Mouse (Mus musculus) MEL (cell line): ENCODE results near the gene Stx18. TPM values are rescaled to one million over a fixed set of nuclear protein-coding genes. Genes with fewer than 3 reads are reported as not detected.

Source experiments
- DNase-seq: peaks from one replicate; pipeline ENCODE4 v3.0.0; 2011; ENCODE audit warnings: low read depth, low spot score
- H3K27ac ChIP-seq: 2 replicates; pipeline ENCODE4 v1.5.1; 2012; ENCODE audit warnings: low read depth, mild to moderate bottlenecking, control low read depth, low read length, moderate library complexity; ENCODE audit not compliant: control insufficient read depth
- H3K27me3 ChIP-seq, 2 experiments: fragments of 150-350 bp in 1 of 2; sonication (generic) in 1 of 2; 2 replicates each; pipeline ENCODE4 v1.6.1; 2012; ENCODE audit warnings: low read length in 2 of 2, mild to moderate bottlenecking in 2 of 2, improper control_type of control experiment in 1 of 2, moderate library complexity in 1 of 2; ENCODE audit not compliant: insufficient read depth in 2 of 2, control insufficient read depth in 1 of 2
- H3K36me3 ChIP-seq, 2 experiments: 2 replicates each; pipeline ENCODE4 v1.6.1; 2012 to 2014; ENCODE audit warnings: low read length in 2 of 2, improper control_type of control experiment in 1 of 2, inconsistent platforms in 1 of 2, mild to moderate bottlenecking in 1 of 2; ENCODE audit not compliant: insufficient read depth in 2 of 2, control insufficient read depth in 1 of 2
- H3K4me1 ChIP-seq, 2 experiments: fragments of 150-350 bp in 1 of 2; sonication (generic) in 1 of 2; 2 replicates each; pipeline ENCODE4 v1.6.1; 2012; ENCODE audit warnings: low read length in 2 of 2, improper control_type of control experiment in 1 of 2, mild to moderate bottlenecking in 1 of 2; ENCODE audit not compliant: insufficient read depth in 2 of 2, control insufficient read depth in 1 of 2
- H3K4me3 ChIP-seq, 2 experiments: fragments of 150-350 bp in 1 of 2; sonication (generic) in 1 of 2; 2 replicates each; pipeline ENCODE4 v1.5.1; 2012; ENCODE audit warnings: low read depth in 2 of 2, low read length in 2 of 2, mild to moderate bottlenecking in 2 of 2, moderate library complexity in 2 of 2, control low read depth in 1 of 2, improper control_type of control experiment in 1 of 2; ENCODE audit not compliant: control insufficient read depth in 1 of 2, insufficient read depth in 1 of 2
- H3K79me2 ChIP-seq: 2 replicates; pipeline ENCODE4 v1.6.1; 2012; ENCODE audit warnings: mild to moderate bottlenecking, low read length, moderate library complexity; ENCODE audit not compliant: control insufficient read depth, poor library complexity, insufficient read depth
- H3K9ac ChIP-seq: 2 replicates; pipeline ENCODE4 v1.6.1; 2012; ENCODE audit warnings: low read depth, mild to moderate bottlenecking, control low read depth, low read length, moderate library complexity; ENCODE audit not compliant: control insufficient read depth, poor library complexity, severe bottlenecking
- H3K9me3 ChIP-seq: fragments of 150-350 bp; sonication (generic); replicated peaks from 2 replicates; pipeline ENCODE4 v1.6.1; 2012; ENCODE audit warnings: mild to moderate bottlenecking, low read length, improper control_type of control experiment, moderate library complexity; ENCODE audit not compliant: insufficient read depth
- CHD1 ChIP-seq: IDR thresholded peaks from 2 replicates; pipeline ENCODE4 v1.6.1; 2012; ENCODE audit warnings: low read depth, mild to moderate bottlenecking, inconsistent platforms, low read length, improper control_type of control experiment
- CHD2 ChIP-seq: IDR thresholded peaks from 2 replicates; pipeline ENCODE4 v1.6.1; 2011; ENCODE audit warnings: low read length, improper control_type of control experiment
- E2F4 ChIP-seq: IDR thresholded peaks from 2 replicates; pipeline ENCODE4 v1.6.1; 2011; ENCODE audit warnings: low read depth, low read length, improper control_type of control experiment, borderline replicate concordance
- ELF1 ChIP-seq: IDR thresholded peaks from 2 replicates; pipeline ENCODE4 v1.6.1; 2014; ENCODE audit warnings: low read depth, mild to moderate bottlenecking, inconsistent platforms, low read length, improper control_type of control experiment, moderate library complexity
- EP300 ChIP-seq, 2 experiments: IDR thresholded peaks; 2 replicates each; pipeline ENCODE4 v1.6.1; 2011; ENCODE audit warnings: improper control_type of control experiment in 2 of 2, low read length in 2 of 2, low read depth in 1 of 2, mild to moderate bottlenecking in 1 of 2
- ETS1 ChIP-seq: IDR thresholded peaks from 2 replicates; pipeline ENCODE4 v1.6.1; 2012; ENCODE audit warnings: low read depth, mild to moderate bottlenecking, inconsistent platforms, low read length, improper control_type of control experiment, moderate library complexity
- MEF2A ChIP-seq: IDR thresholded peaks from 2 replicates; pipeline ENCODE4 v1.6.1; 2014; ENCODE audit warnings: low read depth, mild to moderate bottlenecking, inconsistent platforms, low read length, improper control_type of control experiment; ENCODE audit not compliant: poor library complexity, insufficient replicate concordance, severe bottlenecking; ENCODE audit errors: extremely low read depth
- MXI1 ChIP-seq: IDR thresholded peaks from 2 replicates; pipeline ENCODE4 v1.6.1; 2011; ENCODE audit warnings: mild to moderate bottlenecking, low read depth, low read length, improper control_type of control experiment
- NELFE ChIP-seq: IDR thresholded peaks from 2 replicates; pipeline ENCODE4 v1.6.1; 2011; ENCODE audit warnings: low read depth, low read length, improper control_type of control experiment
- NRF1 ChIP-seq: IDR thresholded peaks from 2 replicates; pipeline ENCODE4 v1.6.1; 2014; ENCODE audit warnings: low read depth, mild to moderate bottlenecking, inconsistent platforms, low read length, improper control_type of control experiment, moderate library complexity; ENCODE audit not compliant: poor library complexity, insufficient read depth, severe bottlenecking
- POLR2A ChIP-seq, 2 experiments: IDR thresholded peaks; 2 replicates each; pipeline ENCODE4 v1.6.1; 2011 to 2012; ENCODE audit warnings: low read length in 2 of 2, mild to moderate bottlenecking in 2 of 2, control low read depth in 1 of 2, improper control_type of control experiment in 1 of 2, low read depth in 1 of 2, moderate library complexity in 1 of 2; ENCODE audit not compliant: control insufficient read depth in 1 of 2, insufficient read depth in 1 of 2, poor library complexity in 1 of 2
- RAD21 ChIP-seq: IDR thresholded peaks from 2 replicates; pipeline ENCODE4 v1.6.1; 2011; ENCODE audit warnings: mild to moderate bottlenecking, low read depth, low read length, improper control_type of control experiment
- RCOR1 ChIP-seq: IDR thresholded peaks from 2 replicates; pipeline ENCODE4 v1.6.1; 2012; ENCODE audit warnings: low read depth, mild to moderate bottlenecking, inconsistent platforms, low read length, improper control_type of control experiment
- SIN3A ChIP-seq: IDR thresholded peaks from 2 replicates; pipeline ENCODE4 v1.6.1; 2012; ENCODE audit warnings: low read length, improper control_type of control experiment, inconsistent platforms
- SMC3 ChIP-seq: IDR thresholded peaks from 2 replicates; pipeline ENCODE4 v1.6.1; 2011; ENCODE audit warnings: low read depth, low read length, improper control_type of control experiment
- TAL1 ChIP-seq: IDR thresholded peaks from 2 replicates; pipeline ENCODE4 v1.6.1; 2012; ENCODE audit warnings: mild to moderate bottlenecking, inconsistent platforms, low read length, moderate library complexity, mixed read lengths
- TCF12 ChIP-seq: IDR thresholded peaks from 2 replicates; pipeline ENCODE4 v1.6.1; 2014; ENCODE audit warnings: low read depth, mild to moderate bottlenecking, inconsistent platforms, low read length, improper control_type of control experiment, moderate library complexity
- UBTF ChIP-seq: IDR thresholded peaks from 2 replicates; pipeline ENCODE4 v1.6.1; 2012; ENCODE audit warnings: low read depth, mild to moderate bottlenecking, inconsistent platforms, low read length, improper control_type of control experiment, moderate library complexity, borderline replicate concordance; ENCODE audit not compliant: insufficient read depth
- USF2 ChIP-seq, 2 experiments: IDR thresholded peaks; 2 replicates each; pipeline ENCODE4 v1.6.1; 2011 to 2012; ENCODE audit warnings: improper control_type of control experiment in 2 of 2, low read length in 2 of 2, borderline replicate concordance in 1 of 2, inconsistent platforms in 1 of 2, low read depth in 1 of 2, mild to moderate bottlenecking in 1 of 2; ENCODE audit not compliant: insufficient read depth in 1 of 2
- ZKSCAN1 ChIP-seq: IDR thresholded peaks from 2 replicates; pipeline ENCODE4 v1.6.1; 2012; ENCODE audit warnings: low read depth, mild to moderate bottlenecking, inconsistent platforms, low read length, improper control_type of control experiment, moderate library complexity
- ZMIZ1 ChIP-seq: IDR thresholded peaks from 2 replicates; pipeline ENCODE4 v1.6.1; 2012; ENCODE audit warnings: low read depth, mild to moderate bottlenecking, inconsistent platforms, low read length, improper control_type of control experiment, moderate library complexity
- ZNF384 ChIP-seq: IDR thresholded peaks from 2 replicates; pipeline ENCODE4 v1.6.1; 2012; ENCODE audit warnings: low read depth, mild to moderate bottlenecking, inconsistent platforms, low read length, improper control_type of control experiment
- polyA plus RNA-seq, 2 experiments: library from polyadenylated mRNA; stranded (reverse) in 1 of 2; unstranded in 1 of 2; fragments of >175 nt in 1 of 2; fragments of >200 nt in 1 of 2; gene quantifications; 2 replicates each; pipeline versions ENCODE4 v1.2.1 to v1.2.4; 2012; ENCODE audit warnings: low replicate concordance in 2 of 2, low read depth in 1 of 2; ENCODE audit not compliant: insufficient read length in 2 of 2, insufficient read depth in 1 of 2, missing spikeins in 1 of 2
- total RNA-seq: library from RNA; depleted of rRNA; stranded (reverse); fragments of 300-350 nt; gene quantifications from 2 replicates; pipeline ENCODE4 v1.2.3, GENCODE M21; 2012

Stx18 gene
- total and polyA plus RNA-seq, 3 experiments: 44.0 to 44.4 TPM; not detected in 1

GRCm38 (mm10) chr5:38065454-38065853 lies 26.9 kb downstream of the Stx18 start:
- H3K9ac ChIP-seq: no peak overlapping the region
- H3K36me3 ChIP-seq: no peaks in the 10 kb centered on the region
- no peak overlapping the region for H3K27ac ChIP-seq
- no peak for DNase-seq
- TF ChIP-seq ZKSCAN1 (no peak), MEF2A (no peak), CHD2 (no peak), UBTF (no peak), RCOR1 (no peak), POLR2A (IDR thresholded peaks at IDR 0.05; ENCODE audit: control insufficient read depth in 1 of 2, insufficient read depth in 1 of 2, low read depth in 1 of 2, low read length in 2 of 2, poor library complexity in 1 of 2) (no peak)
- H3K27me3 ChIP-seq: no peaks in the 10 kb centered on the region
- H3K4me1 ChIP-seq: no peaks in the 10 kb centered on the region
- H3K9me3 ChIP-seq: no peaks in the 10 kb centered on the region
- peaks cover 5% of the 10 kb centered on the region; the same call in 1 of the 2 replicates for H3K79me2 ChIP-seq
- H3K4me3 ChIP-seq: no peak overlapping the region

- no peak for TF ChIP-seq UBTF
- no peak for TF ChIP-seq POLR2A (IDR thresholded peaks at IDR 0.05; ENCODE audit: control insufficient read depth in 1 of 2, insufficient read depth in 1 of 2, low read depth in 1 of 2, low read length in 2 of 2, poor library complexity in 1 of 2)
- TF ChIP-seq RCOR1: no peak
- TF ChIP-seq ELF1: no peak
- TF ChIP-seq EP300 (IDR thresholded peaks at IDR 0.05; ENCODE audit: low read depth in 1 of 2, low read length in 2 of 2): no peak
- no peak for TF ChIP-seq NELFE
- TF ChIP-seq SIN3A: no peak
- no peak for TF ChIP-seq SMC3
Observed at GRCm38 (mm10) chr5:38066606-38067005, 28.1 kb downstream of the Stx18 start.

GRCm38 (mm10) chr5:38076326-38076725 lies 37.8 kb downstream of the Stx18 start:
- H3K9ac ChIP-seq: no peak overlapping the region
- no peaks in the 10 kb centered on the region for H3K9me3 ChIP-seq
- no peak for TF ChIP-seq MXI1
- TF ChIP-seq ETS1: no peak
- no peak for TF ChIP-seq USF2 (IDR thresholded peaks at IDR 0.05; ENCODE audit: borderline replicate concordance in 1 of 2, insufficient read depth in 1 of 2, low read depth in 1 of 2, low read length in 2 of 2)
- no peak for TF ChIP-seq TAL1
- no peak for TF ChIP-seq ZMIZ1
- TF ChIP-seq RAD21: no peak
- TF ChIP-seq NRF1: no peak
- TF ChIP-seq MEF2A: no peak
- no peak for TF ChIP-seq SMC3
- no peak for TF ChIP-seq ZNF384
- TF ChIP-seq CHD1: no peak
- no peak for TF ChIP-seq UBTF
- TF ChIP-seq EP300 (IDR thresholded peaks at IDR 0.05; ENCODE audit: low read depth in 1 of 2, low read length in 2 of 2): no peak
- TF ChIP-seq TCF12: no peak
- no peak for TF ChIP-seq E2F4

More at GRCm38 (mm10) chr5:38066606-38067005, 28.1 kb downstream of the Stx18 start:
- no peak overlapping the region for H3K4me3 ChIP-seq
- H3K27me3 ChIP-seq: no peaks in the 10 kb centered on the region
- H3K4me1 ChIP-seq: no peaks in the 10 kb centered on the region
- peaks cover 6% of the 10 kb centered on the region; the same call in 1 of the 2 replicates for H3K79me2 ChIP-seq
- H3K36me3 ChIP-seq: no peaks in the 10 kb centered on the region
- DNase-seq: no peak
- H3K27ac ChIP-seq: no peak overlapping the region
- H3K9ac ChIP-seq: no peak overlapping the region
- no peaks in the 10 kb centered on the region for H3K9me3 ChIP-seq

More at GRCm38 (mm10) chr5:38076326-38076725, 37.8 kb downstream of the Stx18 start:
- no peak overlapping the region for H3K4me3 ChIP-seq
- H3K36me3 ChIP-seq: no peaks in the 10 kb centered on the region
- H3K4me1 ChIP-seq: no peaks in the 10 kb centered on the region
- 0 out of 2 replicates have a peak, but pooled peaks cover 2% of the 10 kb centered on the region for H3K79me2 ChIP-seq
- no peak overlapping the region for H3K27ac ChIP-seq
- no peaks in the 10 kb centered on the region for H3K27me3 ChIP-seq
- no peak for DNase-seq
